Mouse (Mus musculus): ENCODE measurements around the gene Rftn1. TPM values are rescaled to one million over a fixed set of nuclear protein-coding genes. Genes with fewer than 3 reads are reported as not detected.

Gene Rftn1
- polyA plus RNA-seq, 2 experiments: 14.6 to 15.0 TPM

DNA sequence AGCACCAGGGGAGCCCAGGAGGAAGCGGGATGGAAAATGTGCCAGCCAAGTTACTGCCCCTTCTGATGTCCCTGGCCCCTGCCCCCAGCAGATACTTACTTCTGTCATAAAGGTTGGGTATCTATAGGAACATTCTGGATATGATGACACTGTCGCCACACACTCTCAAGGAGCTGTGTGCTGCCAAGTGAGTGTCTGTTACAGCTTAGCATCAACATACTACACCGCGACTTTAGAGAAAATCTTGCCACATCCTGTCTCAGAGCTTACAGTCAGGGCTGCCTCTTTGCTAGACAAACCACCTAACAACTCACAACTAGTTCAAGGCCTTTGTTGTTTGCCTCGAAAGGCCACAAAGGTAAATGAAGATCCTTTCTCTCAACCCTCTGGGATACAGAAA, 96.4 kb downstream of the Rftn1 start:
- no peaks in the 10 kb centered on the region for H3K9me3 ChIP-seq (ENCODE audit: control insufficient read depth, low read length)
- ATAC-seq (ENCODE audit: low FRiP score, low read depth) (no peak), DNase-seq (ENCODE audit: low spot score) (no peak)
- no peak overlapping the region for H3K27ac ChIP-seq (replicated peaks; ENCODE audit: low read depth, low read length)
- 71% methylated on average over 5 of the region's 5 CpGs for WGBS
- no peak overlapping the region for H3K4me2 ChIP-seq (replicated peaks; ENCODE audit: low read depth, low read length, severe bottlenecking)
- no peaks in the 10 kb centered on the region for H3K27me3 ChIP-seq (ENCODE audit: control insufficient read depth, insufficient read depth, low read length)
- H3K4me1 ChIP-seq (ENCODE audit: control insufficient read depth, insufficient read depth, low read length): no peaks in the 10 kb centered on the region
- no peak for TF ChIP-seq POLR2A (IDR thresholded peaks at IDR 0.05; ENCODE audit: borderline replicate concordance, extremely low read depth, insufficient read depth, insufficient read length)
- no peak overlapping the region for H3K9ac ChIP-seq (ENCODE audit: low read depth, low read length, severe bottlenecking)
- no peak overlapping the region for H3K4me3 ChIP-seq (replicated peaks; ENCODE audit: low read length)
- no peaks in the 10 kb centered on the region for H3K36me3 ChIP-seq (ENCODE audit: control insufficient read depth, insufficient read depth, low read length)

DNA sequence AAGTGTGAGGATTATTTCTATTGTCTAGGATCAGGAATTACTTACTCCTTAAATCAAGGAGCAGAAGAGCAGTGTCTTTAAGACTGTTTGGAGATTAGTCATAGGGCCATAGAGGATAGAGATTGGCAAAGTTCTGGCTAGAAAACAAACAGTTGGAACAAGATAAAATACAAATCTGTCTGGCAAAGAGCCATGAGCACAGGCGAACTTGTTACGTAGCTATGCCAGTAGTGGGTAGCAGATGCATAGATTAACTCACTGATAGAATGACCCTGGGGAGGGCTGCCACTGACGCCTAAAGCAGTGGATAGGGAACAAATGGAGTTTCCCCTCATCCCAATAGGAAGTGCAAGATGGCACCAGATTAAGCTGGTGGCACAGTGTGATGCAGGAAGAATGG, 97.1 kb downstream of the Rftn1 start:
- no peak for DNase-seq (ENCODE audit: low spot score)
- no peaks in the 10 kb centered on the region for H3K27me3 ChIP-seq (ENCODE audit: control insufficient read depth, insufficient read depth, low read length)
- no peaks in the 10 kb centered on the region for H3K9me3 ChIP-seq (ENCODE audit: control insufficient read depth, low read length)
- no peak for TF ChIP-seq POLR2A (IDR thresholded peaks at IDR 0.05; ENCODE audit: borderline replicate concordance, extremely low read depth, insufficient read depth, insufficient read length)
- WGBS: 80% methylated on average over 3 of the region's 3 CpGs
- no peak overlapping the region for H3K9ac ChIP-seq (ENCODE audit: low read depth, low read length, severe bottlenecking)
- ATAC-seq (ENCODE audit: low FRiP score, low read depth): no peak
- no peaks in the 10 kb centered on the region for H3K36me3 ChIP-seq (ENCODE audit: control insufficient read depth, insufficient read depth, low read length)
- no peak overlapping the region for H3K4me2 ChIP-seq (replicated peaks; ENCODE audit: low read depth, low read length, severe bottlenecking)
- H3K4me3 ChIP-seq (replicated peaks; ENCODE audit: low read length): no peak overlapping the region
- no peak overlapping the region for H3K27ac ChIP-seq (replicated peaks; ENCODE audit: low read depth, low read length)
- H3K4me1 ChIP-seq (ENCODE audit: control insufficient read depth, insufficient read depth, low read length): no peaks in the 10 kb centered on the region

DNA sequence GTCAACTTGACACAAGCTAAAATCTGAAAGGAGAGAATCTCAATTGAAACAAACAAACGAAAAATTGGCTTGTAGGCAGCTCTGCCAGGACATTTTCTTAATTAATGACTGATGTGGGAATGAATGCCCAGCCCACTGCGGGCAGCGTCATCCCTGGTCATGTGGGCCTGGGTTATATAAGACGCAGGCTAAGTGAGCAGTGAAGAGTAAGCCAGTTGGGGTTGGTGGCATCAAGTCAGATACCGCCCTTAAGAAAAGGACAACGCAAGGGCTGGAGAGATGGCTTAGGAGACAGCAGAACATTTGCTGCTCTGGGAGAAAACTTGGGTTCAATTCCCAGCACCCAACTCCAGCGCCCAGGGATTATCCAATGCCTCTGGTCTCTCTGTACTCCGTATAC, 97.6 kb downstream of the Rftn1 start:
- ATAC-seq (ENCODE audit: low FRiP score, low read depth) (no peak), DNase-seq (ENCODE audit: low spot score) (no peak)
- no peaks in the 10 kb centered on the region for H3K9me3 ChIP-seq (ENCODE audit: control insufficient read depth, low read length)
- no peaks in the 10 kb centered on the region for H3K36me3 ChIP-seq (ENCODE audit: control insufficient read depth, insufficient read depth, low read length)
- no peak overlapping the region for H3K27ac ChIP-seq (replicated peaks; ENCODE audit: low read depth, low read length)
- H3K27me3 ChIP-seq (ENCODE audit: control insufficient read depth, insufficient read depth, low read length): no peaks in the 10 kb centered on the region
- H3K4me1 ChIP-seq (ENCODE audit: control insufficient read depth, insufficient read depth, low read length): no peaks in the 10 kb centered on the region
- WGBS: 87% methylated on average over 8 of the region's 8 CpGs
- H3K9ac ChIP-seq (ENCODE audit: low read depth, low read length, severe bottlenecking): no peak overlapping the region
- no peak for TF ChIP-seq POLR2A (IDR thresholded peaks at IDR 0.05; ENCODE audit: borderline replicate concordance, extremely low read depth, insufficient read depth, insufficient read length)
- H3K4me2 ChIP-seq (replicated peaks; ENCODE audit: low read depth, low read length, severe bottlenecking): no peak overlapping the region
- no peak overlapping the region for H3K4me3 ChIP-seq (replicated peaks; ENCODE audit: low read length)

DNA sequence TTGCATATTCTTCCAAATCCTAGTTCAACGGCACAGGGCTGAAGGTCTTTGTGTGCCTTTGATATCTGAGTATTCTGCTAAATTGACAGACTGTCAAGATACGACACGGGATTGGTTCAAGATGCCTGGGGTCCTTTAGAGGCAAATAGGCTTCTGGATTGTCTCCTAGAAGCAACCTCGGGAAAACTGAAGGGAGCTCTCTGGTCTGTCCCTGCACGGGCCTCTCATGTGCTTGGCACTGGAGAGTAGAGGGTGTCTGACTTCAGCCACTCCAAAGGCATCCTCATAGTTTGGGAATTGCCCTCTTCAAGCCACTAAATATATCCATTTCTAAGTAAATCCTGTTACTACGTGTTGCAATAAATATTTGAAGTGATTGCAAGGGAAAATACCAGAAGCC, 98.6 kb downstream of the Rftn1 start:
- Histone ChIP-seq H3K36me3 (ENCODE audit: control insufficient read depth, insufficient read depth, low read length) (no peaks in the 10 kb centered on the region), H3K4me3 (replicated peaks; ENCODE audit: low read length) (no peak overlapping the region), H3K9me3 (ENCODE audit: control insufficient read depth, low read length) (no peaks in the 10 kb centered on the region), H3K27me3 (ENCODE audit: control insufficient read depth, insufficient read depth, low read length) (no peaks in the 10 kb centered on the region), H3K4me2 (replicated peaks; ENCODE audit: low read depth, low read length, severe bottlenecking) (no peak overlapping the region), H3K9ac (ENCODE audit: low read depth, low read length, severe bottlenecking) (no peak overlapping the region), H3K4me1 (ENCODE audit: control insufficient read depth, insufficient read depth, low read length) (no peaks in the 10 kb centered on the region), H3K27ac (replicated peaks; ENCODE audit: low read depth, low read length) (no peak overlapping the region)
- TF ChIP-seq POLR2A (IDR thresholded peaks at IDR 0.05; ENCODE audit: borderline replicate concordance, extremely low read depth, insufficient read depth, insufficient read length): no peak
- WGBS: 50% methylated on average over 6 of the region's 6 CpGs
- ATAC-seq (ENCODE audit: low FRiP score, low read depth) (no peak), DNase-seq (ENCODE audit: low spot score) (no peak)

DNA sequence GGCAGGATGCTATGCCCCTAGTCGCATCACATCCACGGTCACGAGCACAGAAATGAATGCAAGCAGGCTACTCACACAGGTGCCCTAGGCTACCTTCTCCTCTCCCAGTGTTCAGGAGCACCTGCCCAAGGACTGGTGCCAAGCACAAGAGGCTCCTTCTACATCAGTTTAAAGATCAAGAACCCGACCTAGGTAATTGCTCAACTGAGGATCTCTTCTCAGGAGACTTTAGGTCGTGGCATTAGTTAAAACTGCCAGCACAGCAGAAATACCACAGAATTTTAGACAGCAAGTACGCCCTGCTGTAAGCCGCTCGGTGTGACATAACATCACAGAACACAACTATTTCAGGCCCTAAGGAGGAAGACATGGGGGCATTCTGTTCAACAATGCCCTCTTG, 100.7 kb downstream of the Rftn1 start:
- 88% methylated on average over 8 of the region's 8 CpGs for WGBS
- Histone ChIP-seq H3K27ac (replicated peaks; ENCODE audit: low read depth, low read length) (no peak overlapping the region), H3K4me3 (replicated peaks; ENCODE audit: low read length) (no peak overlapping the region), H3K9ac (ENCODE audit: low read depth, low read length, severe bottlenecking) (no peak overlapping the region), H3K4me2 (replicated peaks; ENCODE audit: low read depth, low read length, severe bottlenecking) (no peak overlapping the region), H3K9me3 (ENCODE audit: control insufficient read depth, low read length) (no peaks in the 10 kb centered on the region), H3K36me3 (ENCODE audit: control insufficient read depth, insufficient read depth, low read length) (peaks cover 6% of the 10 kb centered on the region; the same call in 1 of the 2 replicates), H3K4me1 (ENCODE audit: control insufficient read depth, insufficient read depth, low read length) (no peaks in the 10 kb centered on the region), H3K27me3 (ENCODE audit: control insufficient read depth, insufficient read depth, low read length) (no peaks in the 10 kb centered on the region)
- no peak for TF ChIP-seq POLR2A (IDR thresholded peaks at IDR 0.05; ENCODE audit: borderline replicate concordance, extremely low read depth, insufficient read depth, insufficient read length)
- no peak for ATAC-seq (ENCODE audit: low FRiP score, low read depth)
- DNase-seq (ENCODE audit: low spot score): no peak

DNA sequence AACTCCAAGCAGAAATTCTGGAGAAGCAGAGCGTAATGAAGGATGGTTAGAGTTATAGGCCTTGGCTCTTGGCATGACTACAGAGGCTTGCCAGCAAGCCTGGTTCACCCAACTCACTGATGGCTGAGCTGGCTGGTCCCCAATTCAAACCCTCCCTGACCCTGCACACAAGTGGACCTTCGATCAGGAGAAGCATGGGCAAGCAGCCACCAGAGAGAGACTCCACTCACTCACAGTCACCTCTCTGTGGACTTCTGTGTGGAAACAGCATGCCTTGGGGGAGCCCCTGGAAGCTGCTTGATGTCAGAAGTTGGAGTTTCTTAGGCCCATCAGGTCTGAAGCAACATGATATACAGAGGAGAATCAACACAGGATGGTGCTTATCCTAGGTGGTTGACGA, 102.4 kb downstream of the Rftn1 start:
- Histone ChIP-seq H3K9ac (ENCODE audit: low read depth, low read length, severe bottlenecking) (no peak overlapping the region), H3K36me3 (ENCODE audit: control insufficient read depth, insufficient read depth, low read length) (peaks cover 6% of the 10 kb centered on the region; the same call in 1 of the 2 replicates), H3K4me1 (ENCODE audit: control insufficient read depth, insufficient read depth, low read length) (no peaks in the 10 kb centered on the region), H3K27ac (replicated peaks; ENCODE audit: low read depth, low read length) (no peak overlapping the region), H3K9me3 (ENCODE audit: control insufficient read depth, low read length) (no peaks in the 10 kb centered on the region), H3K27me3 (ENCODE audit: control insufficient read depth, insufficient read depth, low read length) (no peaks in the 10 kb centered on the region), H3K4me3 (replicated peaks; ENCODE audit: low read length) (no peak overlapping the region), H3K4me2 (replicated peaks; ENCODE audit: low read depth, low read length, severe bottlenecking) (no peak overlapping the region)
- no peak for TF ChIP-seq POLR2A (IDR thresholded peaks at IDR 0.05; ENCODE audit: borderline replicate concordance, extremely low read depth, insufficient read depth, insufficient read length)
- ATAC-seq (ENCODE audit: low FRiP score, low read depth) (no peak), DNase-seq (ENCODE audit: low spot score) (no peak)
- WGBS: 70% methylated on average over 3 of the region's 3 CpGs

Data from limb, embryonic 14.5 days (tissue).